In the genomic region with DNA sequence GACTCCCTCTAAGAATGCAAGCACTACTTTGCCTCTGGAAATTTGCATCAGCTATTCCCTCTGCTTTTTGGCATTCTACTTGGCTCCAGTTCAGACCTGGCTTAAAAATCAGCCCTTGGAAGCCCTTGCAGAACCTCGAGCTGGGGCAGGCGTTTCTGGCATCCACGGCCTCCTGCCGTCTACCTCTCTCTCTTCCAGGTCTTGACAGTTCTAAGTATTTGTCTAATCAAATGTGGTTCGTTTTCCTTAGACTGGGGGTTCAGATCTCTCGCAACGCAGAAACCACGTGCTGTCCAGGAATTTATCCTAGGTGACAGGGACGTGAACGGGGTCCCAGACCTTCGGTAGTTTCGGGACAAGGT, we compare ENCODE assay signal across 9 mouse cellular contexts. TPM values are rescaled to one million over a fixed set of nuclear protein-coding genes. Genes with fewer than 3 reads are reported as not detected.
DNase-seq lines count a peak whose midpoint lies in the region; ATAC-seq and TF ChIP-seq lines count a peak whose summit lies in the region.
"Had no signal": no experiment of that assay in that cellular context is flagged by ENCODE, and none has a peak within 500 bp of the region (broad histone marks: within the 10 kb centered on the region; RNA-seq: fewer than 3 reads in every experiment).

No protein-coding gene starts in this region.

- peak overlapping the region; percentile 82 for H3K4me3 ChIP-seq in erythroblast, embryonic 14.5 days (replicated peaks)
- H3K4me3 ChIP-seq in bone marrow, adult 2 months (replicated peaks; ENCODE audit: control insufficient read depth, low read depth, low read length): peak overlapping the region; percentile 5
- H3K4me3 ChIP-seq in forebrain, embryonic 14.5 days (ENCODE audit: low read depth, low read length): peak overlapping the region; percentile 61
- H3K4me3 ChIP-seq in hindbrain, embryonic 10.5 days: peak overlapping the region; percentile 77
- peak overlapping the region; percentile 63 for H3K4me3 ChIP-seq in midbrain, embryonic 14.5 days (replicated peaks; ENCODE audit: low read depth, low read length)

- H3K36me3 ChIP-seq in erythroblast, embryonic 14.5 days (ENCODE audit: control insufficient read depth): no peaks in the 10 kb centered on the region
- peaks cover 35% of the 10 kb centered on the region for H3K36me3 ChIP-seq in forebrain, embryonic 14.5 days (ENCODE audit: control insufficient read depth, insufficient read depth, low read length)
- H3K36me3 ChIP-seq in hindbrain, embryonic 10.5 days: peaks cover 36% of the 10 kb centered on the region
- H3K36me3 ChIP-seq in midbrain, embryonic 14.5 days (ENCODE audit: control insufficient read depth, insufficient read depth, low read length): peaks cover 38% of the 10 kb centered on the region

- peak; percentile 87 for DNase-seq in forebrain, embryonic 14.5 days (ENCODE audit: low spot score)
- DNase-seq in hindbrain, embryonic 10.5 days (ENCODE audit: low spot score): no peak
- DNase-seq in left cerebral cortex, postnatal 14 days (ENCODE audit: low spot score in 2 of 2): peak; percentile 55 to 77
- no peak for DNase-seq in midbrain, embryonic 14.5 days
- no peak for DNase-seq in thymus, postnatal 14 days

- no peaks in the 10 kb centered on the region for H3K9me3 ChIP-seq in erythroblast, embryonic 14.5 days (ENCODE audit: control insufficient read depth, low read length)
- no peaks in the 10 kb centered on the region for H3K9me3 ChIP-seq in forebrain, embryonic 14.5 days (replicated peaks; ENCODE audit: control insufficient read depth, low read length)
- no peaks in the 10 kb centered on the region for H3K9me3 ChIP-seq in hindbrain, embryonic 10.5 days
- no peaks in the 10 kb centered on the region for H3K9me3 ChIP-seq in midbrain, embryonic 14.5 days (ENCODE audit: control insufficient read depth, low read length)

- no peak for ATAC-seq in erythroblast, adult 5-6 weeks (replicated peaks; ENCODE audit: low FRiP score, poor library complexity, severe bottlenecking)
- peak; percentile 11; the same call in 1 of the 2 replicates for ATAC-seq in forebrain, embryonic 14.5 days
- no peak for ATAC-seq in midbrain, embryonic 14.5 days (ENCODE audit: low FRiP score, low TSS enrichment)

- peaks cover 56% of the 10 kb centered on the region for H3K27me3 ChIP-seq in erythroblast, embryonic 14.5 days (ENCODE audit: control insufficient read depth)
- H3K27me3 ChIP-seq in forebrain, embryonic 14.5 days (replicated peaks; ENCODE audit: control insufficient read depth, insufficient read depth, low read length): no peaks in the 10 kb centered on the region
- peaks cover 10% of the 10 kb centered on the region for H3K27me3 ChIP-seq in hindbrain, embryonic 10.5 days (ENCODE audit: insufficient read depth, poor library complexity, severe bottlenecking)
- no peaks in the 10 kb centered on the region for H3K27me3 ChIP-seq in midbrain, embryonic 14.5 days (ENCODE audit: control insufficient read depth, insufficient read depth, low read length)

- H3K27ac ChIP-seq in bone marrow, adult 2 months (ENCODE audit: control insufficient read depth, insufficient read depth, low read depth, low read length, poor library complexity): no peak overlapping the region
- peak overlapping the region; percentile 100 for H3K27ac ChIP-seq in forebrain, embryonic 14.5 days (ENCODE audit: low read depth, low read length)
- H3K27ac ChIP-seq in hindbrain, embryonic 10.5 days: peak overlapping the region; percentile 100
- H3K27ac ChIP-seq in midbrain, embryonic 14.5 days (replicated peaks; ENCODE audit: low read depth, low read length): peak overlapping the region; percentile 100

- TF ChIP-seq POLR2A in bone marrow, adult 2 months (IDR thresholded peaks at IDR 0.05; ENCODE audit: borderline replicate concordance, control insufficient read depth, low read depth, low read length): no peak

- WGBS in bone marrow, adult 2 months: 8% methylated on average over 12 of the region's 12 CpGs
- WGBS in forebrain, embryonic 14.5 days: 0% methylated on average over 12 of the region's 12 CpGs
- WGBS in hindbrain, embryonic 10.5 days: under 1% methylated on average over 12 of the region's 12 CpGs
- WGBS in midbrain, embryonic 14.5 days: under 1% methylated on average over 12 of the region's 12 CpGs

- peak overlapping the region; percentile 93 for H3K9ac ChIP-seq in forebrain, embryonic 14.5 days (ENCODE audit: low read length)
- peak overlapping the region; percentile 91 for H3K9ac ChIP-seq in midbrain, embryonic 14.5 days (replicated peaks; ENCODE audit: low read length)

- no peak for TF ChIP-seq CTCF in bone marrow, adult 2 months (IDR thresholded peaks at IDR 0.05; ENCODE audit: control insufficient read depth, insufficient read depth, low read length)

- peaks cover 21% of the 10 kb centered on the region for H3K4me1 ChIP-seq in erythroblast, embryonic 14.5 days (ENCODE audit: control insufficient read depth)
- H3K4me1 ChIP-seq in bone marrow, adult 2 months (ENCODE audit: control insufficient read depth, insufficient read depth, low read length): no peaks in the 10 kb centered on the region
- H3K4me1 ChIP-seq in forebrain, embryonic 14.5 days (ENCODE audit: control insufficient read depth, insufficient read depth, low read length): peaks cover 28% of the 10 kb centered on the region
- H3K4me1 ChIP-seq in hindbrain, embryonic 10.5 days (replicated peaks): peaks cover 49% of the 10 kb centered on the region
- H3K4me1 ChIP-seq in midbrain, embryonic 14.5 days (ENCODE audit: control insufficient read depth, insufficient read depth, low read length): peaks cover 53% of the 10 kb centered on the region

- intact Hi-C loops in left cerebral cortex, postnatal 14 days (cut with DNase I): no loop called here

- peak overlapping the region; percentile 71 for H3K4me2 ChIP-seq in forebrain, embryonic 14.5 days (ENCODE audit: low read length)
- H3K4me2 ChIP-seq in midbrain, embryonic 14.5 days (ENCODE audit: low read length): peak overlapping the region; percentile 75

RNA-seq across cellular contexts. Expression of gene Zfp428, which starts 0.3 kb away (rescaled TPM):
- polyA plus RNA-seq in erythroblast, embryonic 14.5 days (2012): 0.55 and 0.58 TPM in 2 replicates
- total RNA-seq in erythroblast, adult 5-6 weeks (2015; ENCODE audit: low replicate concordance): not detected in 2 replicates
- total RNA-seq in erythroblast, adult 5-6 weeks (2017; ENCODE audit: low replicate concordance): not detected in 2 replicates
- polyA plus RNA-seq in bone marrow, adult 2 months (2011; ENCODE audit: insufficient read depth, insufficient read length, low replicate concordance, missing spikeins): 2.5 and 3.1 TPM in 2 replicates
- polyA plus RNA-seq in forebrain, embryonic 14.5 days (2014; fragmentation: Nextera tagmentation; extraction: Ambion mirVana): 178 and 205 TPM in 2 replicates
- 109 and 150 TPM in 2 replicates for polyA plus RNA-seq in hindbrain, embryonic 10.5 days (2016; fragmentation: Nextera tagmentation; extraction: Ambion mirVana)
- total RNA-seq in left cerebral cortex, postnatal 14 days (2021): 10 to 100 TPM; 53.7 to 53.8 TPM
- 216 and 303 TPM in 2 replicates for polyA plus RNA-seq in midbrain, embryonic 14.5 days (2014; fragmentation: Nextera tagmentation; extraction: Ambion mirVana)

RNA-seq across cellular contexts. Expression of gene AC161166.1, which starts 5.8 kb away (rescaled TPM):
- polyA plus RNA-seq in erythroblast, embryonic 14.5 days (2012): not detected in 2 replicates
- total RNA-seq in erythroblast, adult 5-6 weeks (2015; ENCODE audit: low replicate concordance): not detected in 2 replicates
- not detected in 2 replicates for total RNA-seq in erythroblast, adult 5-6 weeks (2017; ENCODE audit: low replicate concordance)
- polyA plus RNA-seq in bone marrow, adult 2 months (2011; ENCODE audit: insufficient read depth, insufficient read length, low replicate concordance, missing spikeins): not detected in 2 replicates
- polyA plus RNA-seq in forebrain, embryonic 14.5 days (2014; fragmentation: Nextera tagmentation; extraction: Ambion mirVana): 0.20 and 0.45 TPM in 2 replicates
- polyA plus RNA-seq in hindbrain, embryonic 10.5 days (2016; fragmentation: Nextera tagmentation; extraction: Ambion mirVana): 1.1 TPM in 2 replicates
- total RNA-seq in left cerebral cortex, postnatal 14 days (2021): not detected
- 0.93 and 1.8 TPM in 2 replicates for polyA plus RNA-seq in midbrain, embryonic 14.5 days (2014; fragmentation: Nextera tagmentation; extraction: Ambion mirVana)
- total RNA-seq: left cerebral cortex, postnatal 36 days had no signal

RNA-seq across cellular contexts. Expression of gene Irgq, which starts 24.0 kb away (rescaled TPM):
- polyA plus RNA-seq in erythroblast, embryonic 14.5 days (2012): 0.18 and 0.20 TPM in 2 replicates
- total RNA-seq in erythroblast, adult 5-6 weeks (2015; ENCODE audit: low replicate concordance): 0.42 TPM in 1 of 2 replicates, not detected in the other
- total RNA-seq in erythroblast, adult 5-6 weeks (2017; ENCODE audit: low replicate concordance): 1.4 and 1.6 TPM in 2 replicates
- polyA plus RNA-seq in bone marrow, adult 2 months (2011; ENCODE audit: insufficient read depth, insufficient read length, low replicate concordance, missing spikeins): 2.9 and 3.4 TPM in 2 replicates
- 19.5 and 25.1 TPM in 2 replicates for polyA plus RNA-seq in forebrain, embryonic 14.5 days (2014; fragmentation: Nextera tagmentation; extraction: Ambion mirVana)
- 10.7 and 14.9 TPM in 2 replicates for polyA plus RNA-seq in hindbrain, embryonic 10.5 days (2016; fragmentation: Nextera tagmentation; extraction: Ambion mirVana)
- 10 to 100 TPM; 97.0 to 97.6 TPM for total RNA-seq in left cerebral cortex, postnatal 14 days (2021)
- polyA plus RNA-seq in midbrain, embryonic 14.5 days (2014; fragmentation: Nextera tagmentation; extraction: Ambion mirVana): 24.6 and 30.3 TPM in 2 replicates

RNA-seq across cellular contexts. Expression of gene Cadm4, which starts 24.6 kb away (rescaled TPM):
- polyA plus RNA-seq in erythroblast, embryonic 14.5 days (2012): 0.01 TPM in 1 of 2 replicates, not detected in the other
- total RNA-seq in erythroblast, adult 5-6 weeks (2015; ENCODE audit: low replicate concordance): not detected in 2 replicates
- total RNA-seq in erythroblast, adult 5-6 weeks (2017; ENCODE audit: low replicate concordance): 0.77 TPM in 1 of 2 replicates, not detected in the other
- 1.4 TPM in 1 of 2 replicates, not detected in the other for polyA plus RNA-seq in bone marrow, adult 2 months (2011; ENCODE audit: insufficient read depth, insufficient read length, low replicate concordance, missing spikeins)
- polyA plus RNA-seq in forebrain, embryonic 14.5 days (2014; fragmentation: Nextera tagmentation; extraction: Ambion mirVana): 26.3 and 29.0 TPM in 2 replicates
- polyA plus RNA-seq in hindbrain, embryonic 10.5 days (2016; fragmentation: Nextera tagmentation; extraction: Ambion mirVana): 12.1 and 38.6 TPM in 2 replicates
- 100 to 1,000 TPM; 282 to 289 TPM for total RNA-seq in left cerebral cortex, postnatal 14 days (2021)
- 26.2 and 63.4 TPM in 2 replicates for polyA plus RNA-seq in midbrain, embryonic 14.5 days (2014; fragmentation: Nextera tagmentation; extraction: Ambion mirVana)

RNA-seq across cellular contexts. Expression of gene Pinlyp, which starts 39.5 kb away (rescaled TPM):
- not detected in 2 replicates for polyA plus RNA-seq in erythroblast, embryonic 14.5 days (2012)
- total RNA-seq in erythroblast, adult 5-6 weeks (2015; ENCODE audit: low replicate concordance): not detected in 2 replicates
- not detected in 2 replicates for total RNA-seq in erythroblast, adult 5-6 weeks (2017; ENCODE audit: low replicate concordance)
- not detected in 2 replicates for polyA plus RNA-seq in bone marrow, adult 2 months (2011; ENCODE audit: insufficient read depth, insufficient read length, low replicate concordance, missing spikeins)
- 0.28 TPM in 1 of 2 replicates, not detected in the other for polyA plus RNA-seq in forebrain, embryonic 14.5 days (2014; fragmentation: Nextera tagmentation; extraction: Ambion mirVana)
- 0.26 TPM in 1 of 2 replicates, not detected in the other for polyA plus RNA-seq in hindbrain, embryonic 10.5 days (2016; fragmentation: Nextera tagmentation; extraction: Ambion mirVana)
- not detected for total RNA-seq in left cerebral cortex, postnatal 14 days (2021)
- polyA plus RNA-seq in midbrain, embryonic 14.5 days (2014; fragmentation: Nextera tagmentation; extraction: Ambion mirVana): not detected in 2 replicates
- total RNA-seq: left cerebral cortex, postnatal 36 days had no signal

Comparison
In these comparisons a context has a peak if more than half of its experiments do, and no peak if none do; other contexts are left out.
1. H3K4me3 ChIP-seq: peak in every context shown above with its lines; median percentile 82 in erythroblast, embryonic 14.5 days; 77 in hindbrain, embryonic 10.5 days; 63 in midbrain, embryonic 14.5 days; 61 in forebrain, embryonic 14.5 days; 5 in bone marrow, adult 2 months.
2. DNase-seq: peak in forebrain, embryonic 14.5 days (single experiment) and left cerebral cortex, postnatal 14 days (2 of 2); none in hindbrain, embryonic 10.5 days (single experiment), midbrain, embryonic 14.5 days (single experiment) and thymus, postnatal 14 days (single experiment).
3. RNA of gene Zfp428, which starts 0.3 kb away (polyA plus RNA-seq): 216 to 303 TPM in midbrain, embryonic 14.5 days, 178 to 205 TPM in forebrain, embryonic 14.5 days and 109 to 150 TPM in hindbrain, embryonic 10.5 days; 2.5 to 3.1 TPM in bone marrow, adult 2 months and 0.55 to 0.58 TPM in erythroblast, embryonic 14.5 days; every median in the first group is over 10 times any median in the second.